Mouse (Mus musculus): Measurements from ENCODE around the gene Hoxa7.

DNA sequence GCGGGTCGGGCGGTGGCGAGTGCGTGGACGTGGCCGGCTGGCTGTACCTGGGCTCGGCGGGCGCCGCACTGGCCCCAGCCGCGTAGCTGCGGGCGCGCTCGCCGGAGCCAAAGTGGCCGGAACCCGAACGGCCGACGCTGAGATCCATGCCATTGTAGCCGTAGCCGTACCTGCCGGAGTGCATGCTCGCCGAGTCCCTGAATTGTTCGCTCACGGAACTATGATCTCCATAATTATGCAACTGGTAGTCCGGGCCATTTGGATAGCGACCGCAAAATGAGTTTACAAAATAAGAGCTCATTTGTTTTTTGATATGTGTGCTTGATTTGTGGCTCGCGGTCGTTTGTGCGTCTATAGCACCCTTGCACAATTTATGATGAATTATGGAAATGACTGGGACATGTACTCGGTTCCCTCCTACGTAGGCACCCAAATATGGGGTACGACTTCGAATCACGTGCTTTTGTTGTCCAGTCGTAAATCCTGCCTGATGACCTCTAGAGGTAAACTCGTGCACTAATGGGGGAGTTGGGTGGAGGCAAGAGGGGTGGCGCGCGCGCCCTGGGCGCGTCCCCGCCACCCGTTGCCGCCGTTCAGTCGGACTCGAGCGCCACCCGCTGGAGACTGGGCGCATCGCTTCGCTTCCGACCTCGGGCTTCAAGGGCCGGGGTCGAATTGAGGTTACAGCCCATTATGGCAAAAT, 17.5 kb downstream of the Hoxa7 start, which contains the start of gene Hoxa5:
- peak; percentile 92 for TF ChIP-seq CTCF (IDR thresholded peaks at IDR 0.05; ENCODE audit: low read depth)
- no peak for TF ChIP-seq EP300 (optimal IDR thresholded peaks at IDR 0.05)
